Mouse (Mus musculus) limb, embryonic 15.5 days (tissue): Measurements from ENCODE around the gene Sult6b2. TPM values are rescaled to one million over a fixed set of nuclear protein-coding genes. Genes with fewer than 3 reads are reported as not detected.

Source experiments
- ATAC-seq: fragments of 200-750 bp; cut with Nextera tagmentation; 2 replicates; pipeline ENCODE4 v1.8.0; 2017; ENCODE audit warnings: low read depth, moderate TSS enrichment; ENCODE audit not compliant: insufficient number of reproducible peaks, low FRiP score, low TSS enrichment
- H3K27ac ChIP-seq: fragments of 300-500 bp; sonication (generic); 2 replicates; pipeline ENCODE4 v1.5.1; 2015; ENCODE audit warnings: moderate library complexity, mild to moderate bottlenecking, inconsistent platforms
- H3K27me3 ChIP-seq: fragments of 300-500 bp; sonication (generic); 2 replicates; pipeline ENCODE4 v1.6.1; 2015; ENCODE audit warnings: inconsistent platforms
- H3K36me3 ChIP-seq: fragments of 300-500 bp; sonication (generic); 2 replicates; pipeline ENCODE4 v1.6.1; 2015; ENCODE audit warnings: inconsistent platforms
- H3K4me1 ChIP-seq: fragments of 300-500 bp; sonication (generic); 2 replicates; pipeline ENCODE4 v1.6.1; 2015; ENCODE audit warnings: inconsistent platforms
- H3K4me2 ChIP-seq: fragments of 300-500 bp; sonication (generic); 2 replicates; pipeline ENCODE4 v1.6.1; 2015; ENCODE audit warnings: mild to moderate bottlenecking, inconsistent platforms
- H3K4me3 ChIP-seq: fragments of 300-500 bp; sonication (generic); 2 replicates; pipeline ENCODE4 v1.5.1; 2015; ENCODE audit warnings: mild to moderate bottlenecking, inconsistent platforms
- H3K9ac ChIP-seq: fragments of 300-500 bp; sonication (generic); 2 replicates; pipeline ENCODE4 v1.6.1; 2015; ENCODE audit warnings: inconsistent platforms
- H3K9me3 ChIP-seq: fragments of 300-500 bp; sonication (generic); 2 replicates; pipeline ENCODE4 v1.6.1; 2016; ENCODE audit warnings: inconsistent platforms
- WGBS: fragments of 180-500 bp; shearing (Covaris S2); methylation state at CpG from one replicate; pipeline ENCODE4 v1.1.7; 2015; 5-methylcytosine and 5-hydroxymethylcytosine counted together
- polyA plus RNA-seq: library from polyadenylated mRNA; unstranded; fragments of >200 nt; fragmentation: Nextera tagmentation; extraction: Ambion mirVana; gene quantifications from 2 replicates; pipeline ENCODE4 v1.2.1, GENCODE M21; 2015

Sult6b2 gene
- polyA plus RNA-seq, 1 experiment from 2014 or later, result 0.13 TPM

DNA sequence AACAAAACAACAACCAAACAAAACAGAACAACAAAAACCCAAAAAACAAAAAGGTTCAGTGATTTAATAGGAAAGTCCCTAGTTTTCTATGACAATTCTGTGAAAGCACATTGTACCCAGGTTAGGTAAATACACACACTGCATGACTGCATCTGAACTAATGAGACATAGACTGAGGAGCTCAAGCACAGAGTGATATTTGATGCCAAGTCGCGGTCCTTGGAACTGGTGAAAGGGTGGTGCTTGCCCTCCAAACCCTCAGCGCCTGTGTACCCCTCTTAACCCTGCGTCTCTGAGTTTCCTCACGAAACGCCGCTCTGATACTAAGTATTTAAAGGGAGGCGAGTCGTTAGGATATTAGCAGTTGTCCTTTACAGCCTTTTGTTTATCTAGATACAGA lies 37.0 kb downstream of the Sult6b2 start:
- no peaks in the 10 kb centered on the region for H3K4me1 ChIP-seq
- no peaks in the 10 kb centered on the region for H3K27me3 ChIP-seq
- H3K4me2 ChIP-seq, result no peak overlapping the region
- ATAC-seq, result no peak
- no peak overlapping the region for H3K27ac ChIP-seq
- 82% methylated on average over 9 of the region's 9 CpGs for WGBS
- H3K36me3 ChIP-seq, result peaks cover 76% of the 10 kb centered on the region
- no peaks in the 10 kb centered on the region for H3K9me3 ChIP-seq
- H3K9ac ChIP-seq, result no peak overlapping the region
- H3K4me3 ChIP-seq, result no peak overlapping the region

DNA sequence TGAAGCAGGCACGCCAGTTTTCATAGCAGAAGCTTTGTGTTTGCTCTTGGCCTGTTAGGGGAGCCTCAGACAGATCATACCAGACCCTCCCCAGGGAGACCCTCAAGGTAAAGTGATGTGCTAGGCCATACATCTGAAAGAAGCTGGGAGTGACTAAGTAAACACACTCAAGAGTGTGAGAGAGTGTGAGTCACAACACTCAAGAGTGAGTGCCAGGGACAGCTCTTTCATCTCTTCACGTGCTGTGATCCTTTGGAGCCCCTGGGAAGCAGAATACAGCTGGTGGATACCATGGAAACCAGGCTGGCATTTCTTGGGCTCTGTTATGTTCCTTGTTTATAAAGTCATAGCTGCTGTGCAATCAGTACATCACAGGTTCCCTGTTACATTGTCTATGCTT lies 39.4 kb downstream of the Sult6b2 start:
- Histone ChIP-seq H3K27ac (no peak overlapping the region), H3K4me2 (no peak overlapping the region), H3K27me3 (no peaks in the 10 kb centered on the region), H3K4me3 (no peak overlapping the region), H3K36me3 (peaks cover 66% of the 10 kb centered on the region), H3K9ac (no peak overlapping the region), H3K9me3 (no peaks in the 10 kb centered on the region), H3K4me1 (no peaks in the 10 kb centered on the region)
- WGBS, result 75% methylated on average over 2 of the region's 2 CpGs
- ATAC-seq, result no peak

DNA sequence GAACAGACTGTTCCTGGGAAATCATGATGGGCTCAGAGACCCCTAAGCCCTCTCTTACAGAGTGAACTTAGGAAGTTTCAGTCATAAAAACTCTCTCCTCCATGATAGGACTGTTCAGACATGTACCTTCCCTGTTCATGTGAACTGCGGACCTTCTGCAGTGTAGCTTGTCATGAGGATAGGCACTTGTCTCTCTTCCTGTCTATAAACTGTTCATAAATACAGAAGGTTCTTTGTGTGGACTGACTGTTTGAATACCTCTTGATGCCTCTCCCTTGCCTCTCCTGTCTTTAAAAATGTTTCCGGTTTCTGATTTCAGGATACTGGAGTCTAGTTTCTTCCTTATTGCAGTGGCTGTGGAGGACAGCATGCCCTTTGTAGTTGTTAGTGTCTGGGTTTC lies 44.7 kb downstream of the Sult6b2 start:
- ATAC-seq, result no peak
- Histone ChIP-seq H3K36me3 (peaks cover 26% of the 10 kb centered on the region), H3K27ac (no peak overlapping the region), H3K4me2 (no peak overlapping the region), H3K9ac (no peak overlapping the region), H3K4me3 (no peak overlapping the region), H3K9me3 (no peaks in the 10 kb centered on the region), H3K4me1 (peaks cover 13% of the 10 kb centered on the region), H3K27me3 (peaks cover 9% of the 10 kb centered on the region; the same call in 1 of the 2 replicates)
- WGBS, result 76% methylated on average over 2 of the region's 2 CpGs

DNA sequence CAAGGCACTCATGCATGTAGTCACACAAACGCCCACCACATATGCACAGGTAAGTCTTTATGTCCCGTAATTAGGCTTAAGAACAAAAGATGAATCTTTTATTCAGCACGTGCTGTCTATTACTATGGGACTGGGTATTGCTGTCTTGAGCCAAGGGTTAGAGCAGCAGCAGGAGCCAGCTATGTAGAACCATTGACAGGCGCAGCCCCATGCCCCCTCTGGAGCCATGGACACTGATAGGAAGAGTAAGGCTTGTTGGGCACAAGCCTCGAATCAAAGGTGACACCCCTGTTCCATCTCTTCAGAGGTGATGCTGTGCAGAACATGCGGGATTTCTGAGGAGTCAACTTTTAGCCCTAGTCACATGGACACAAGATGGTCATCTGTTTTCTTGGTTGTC lies 45.7 kb downstream of the Sult6b2 start:
- H3K9me3 ChIP-seq, result no peaks in the 10 kb centered on the region
- H3K27ac ChIP-seq, result no peak overlapping the region
- H3K4me2 ChIP-seq, result no peak overlapping the region
- H3K36me3 ChIP-seq, result peaks cover 18% of the 10 kb centered on the region; the same call in 1 of the 2 replicates
- 91% methylated on average over 6 of the region's 6 CpGs for WGBS
- ATAC-seq, result no peak
- H3K4me3 ChIP-seq, result no peak overlapping the region
- peaks cover 14% of the 10 kb centered on the region; the same call in 1 of the 2 replicates for H3K27me3 ChIP-seq
- H3K4me1 ChIP-seq, result peaks cover 13% of the 10 kb centered on the region
- no peak overlapping the region for H3K9ac ChIP-seq

DNA sequence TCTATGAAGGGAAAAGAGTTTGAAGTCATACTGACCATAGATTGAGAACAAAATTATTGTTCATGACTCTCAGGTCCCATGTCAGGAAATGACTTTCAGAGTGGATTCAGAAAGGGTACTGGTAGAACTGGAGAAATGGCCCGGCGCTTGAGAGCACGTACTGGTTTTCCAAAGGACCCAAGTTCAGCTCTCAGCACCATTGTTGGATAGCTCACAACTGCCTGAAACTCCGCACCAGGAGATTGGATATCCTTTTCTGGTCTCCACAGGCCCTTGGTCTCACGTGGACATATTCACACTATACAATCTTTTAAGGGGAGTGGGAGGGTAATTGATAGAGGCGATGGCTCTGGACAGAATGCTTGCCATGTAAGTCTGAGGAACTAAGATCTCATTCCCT lies 46.3 kb downstream of the Sult6b2 start:
- Histone ChIP-seq H3K4me3 (peak overlapping the region; percentile 92), H3K36me3 (peaks cover 18% of the 10 kb centered on the region; the same call in 1 of the 2 replicates), H3K9me3 (no peaks in the 10 kb centered on the region), H3K27ac (no peak overlapping the region), H3K4me1 (peaks cover 13% of the 10 kb centered on the region), H3K27me3 (peaks cover 17% of the 10 kb centered on the region; the same call in 1 of the 2 replicates), H3K9ac (no peak overlapping the region), H3K4me2 (peak overlapping the region; percentile 66; the same call in 1 of the 2 replicates)
- ATAC-seq, result no peak
- 92% methylated on average over 6 of the region's 6 CpGs for WGBS

DNA sequence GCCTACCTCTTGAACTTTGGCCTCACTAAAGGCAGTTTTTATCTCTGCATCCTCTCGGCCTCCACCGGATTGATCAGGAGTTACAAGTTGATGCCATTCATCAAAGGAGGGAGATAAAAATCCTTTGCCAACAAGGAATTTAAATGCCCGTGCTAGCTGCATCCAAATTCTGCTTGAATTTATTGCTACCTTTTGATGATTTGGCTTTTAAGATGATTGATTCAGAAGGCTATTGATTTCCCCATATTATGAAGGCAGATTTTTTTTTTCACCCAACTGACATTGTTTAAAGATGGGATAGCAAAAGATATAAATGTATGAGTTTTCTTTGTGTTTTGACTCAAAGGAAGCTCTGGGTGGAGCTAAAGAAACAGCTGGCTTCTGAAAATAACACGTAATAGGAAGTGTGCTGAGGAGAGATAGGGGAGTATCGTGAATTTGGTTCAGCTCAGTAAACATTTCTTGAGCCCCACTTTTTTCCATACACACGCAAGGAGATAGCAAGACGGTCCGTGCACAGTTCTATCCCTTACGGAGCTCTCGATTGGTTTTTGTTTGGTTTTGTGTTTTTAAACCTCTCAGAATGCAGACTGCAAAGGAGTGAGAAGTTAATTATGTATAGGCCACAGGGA lies 46.9 kb downstream of the Sult6b2 start:
- peak overlapping the region; percentile 69 for H3K9ac ChIP-seq
- peak overlapping the region; percentile 66 for H3K4me2 ChIP-seq
- WGBS, result 41% methylated on average over 10 of the region's 10 CpGs
- peak overlapping the region; percentile 92 for H3K4me3 ChIP-seq
- peaks cover 17% of the 10 kb centered on the region; the same call in 1 of the 2 replicates for H3K27me3 ChIP-seq
- H3K4me1 ChIP-seq, result peaks cover 15% of the 10 kb centered on the region
- peaks cover 18% of the 10 kb centered on the region; the same call in 1 of the 2 replicates for H3K36me3 ChIP-seq
- no peak overlapping the region for H3K27ac ChIP-seq
- ATAC-seq, result no peak
- H3K9me3 ChIP-seq, result no peaks in the 10 kb centered on the region

DNA sequence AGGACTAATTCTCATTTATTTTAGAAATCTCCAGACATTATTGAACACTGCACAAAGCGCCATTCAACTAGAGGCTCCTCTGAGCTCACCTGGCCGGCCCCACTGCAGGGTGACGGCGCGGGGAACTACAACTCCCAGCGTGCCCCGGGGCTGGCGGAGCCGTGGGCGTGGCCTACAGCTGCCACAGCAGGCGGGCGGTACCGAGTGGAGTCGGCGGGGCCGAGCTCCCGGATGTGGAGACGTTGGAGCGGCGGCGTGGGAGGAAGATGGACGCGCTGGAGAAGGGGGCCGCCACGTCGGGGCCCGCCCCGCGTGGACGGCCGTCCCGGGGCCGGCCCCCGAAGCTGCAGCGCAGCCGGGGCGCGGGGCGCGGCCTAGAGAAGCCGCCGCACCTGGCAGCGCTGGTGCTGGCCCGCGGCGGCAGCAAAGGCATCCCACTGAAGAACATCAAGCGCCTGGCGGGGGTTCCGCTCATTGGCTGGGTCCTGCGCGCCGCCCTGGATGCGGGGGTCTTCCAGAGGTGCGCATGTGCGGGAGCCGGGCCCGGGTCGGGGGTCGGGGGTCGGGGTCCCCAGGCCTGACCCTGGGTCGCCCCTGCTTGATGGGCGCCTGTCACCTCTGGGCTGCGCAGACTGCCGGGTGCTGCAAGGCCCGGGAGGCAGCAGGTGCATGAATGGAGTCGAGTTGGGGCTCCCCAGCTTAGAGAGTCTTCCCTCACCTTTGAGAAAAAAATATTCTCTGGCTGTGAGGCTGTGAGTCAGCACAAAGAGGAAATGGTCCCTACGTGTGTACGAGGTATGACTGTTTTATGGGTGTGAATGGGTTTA lies 47.6 kb downstream of the Sult6b2 start, which contains the start of gene Cmas:
TSS of gene Cmas (plus strand) at position 180 of the 827 bp plus-strand sequence.
- Histone ChIP-seq H3K4me3 (peak within 1 kb of the TSS; percentile 92), H3K27me3 (peaks cover 17% of the 10 kb centered on the region; the same call in 1 of the 2 replicates), H3K36me3 (peaks cover 16% of the 10 kb centered on the region; the same call in 1 of the 2 replicates), H3K9me3 (no peaks in the 10 kb centered on the region), H3K4me1 (peaks cover 17% of the 10 kb centered on the region), H3K9ac (peak within 1 kb of the TSS; percentile 69), H3K4me2 (peak within 1 kb of the TSS; percentile 66), H3K27ac (peak within 1 kb of the TSS; percentile 71)
- WGBS, result under 1% methylated on average over 60 of the region's 68 CpGs
- peak; percentile 92 for ATAC-seq

DNA sequence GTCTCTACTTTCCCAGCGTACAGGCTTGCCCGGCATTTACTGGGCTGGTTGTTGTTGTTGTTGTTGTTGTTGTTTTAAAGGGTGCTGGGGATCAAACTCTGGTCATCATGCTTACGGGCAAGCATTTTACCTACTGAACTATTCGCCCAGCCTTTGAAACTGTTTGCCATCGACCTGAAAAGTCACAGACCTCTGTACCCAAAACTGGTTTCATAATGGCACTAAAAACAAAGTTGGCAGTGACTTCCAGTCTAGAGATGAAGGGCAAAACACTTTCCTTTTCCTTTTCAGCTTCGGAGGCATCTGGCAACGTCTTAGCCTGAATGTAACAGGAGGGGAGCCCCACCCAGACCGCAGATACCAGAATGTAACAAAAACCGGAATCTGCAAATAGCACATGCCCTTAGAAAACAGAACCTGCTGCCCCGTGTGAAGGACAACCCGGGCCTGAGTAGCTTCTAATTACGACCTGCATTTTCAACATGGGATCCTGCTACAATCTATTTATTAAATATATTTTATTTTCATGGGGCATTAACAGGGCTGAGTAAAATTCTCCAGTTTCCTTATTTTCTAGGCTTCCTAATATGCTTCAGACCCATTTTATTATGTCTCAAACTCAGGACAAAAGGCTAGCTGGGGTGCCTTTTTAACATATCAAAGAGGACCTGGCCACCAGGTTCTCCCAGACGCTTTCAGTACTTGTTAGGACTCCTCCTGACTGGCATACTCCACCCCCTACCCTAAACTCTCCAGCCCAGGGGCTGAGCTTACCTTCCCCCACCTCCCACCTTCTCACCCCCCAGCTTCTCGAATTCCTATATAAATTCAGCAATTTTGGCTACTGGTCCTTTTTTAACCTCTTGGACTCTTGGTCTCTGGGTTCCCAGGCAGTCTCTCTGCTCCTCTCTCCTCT lies 51.7 kb downstream of the Sult6b2 start:
- Histone ChIP-seq H3K9ac (no peak overlapping the region), H3K9me3 (no peaks in the 10 kb centered on the region), H3K27me3 (peaks cover 17% of the 10 kb centered on the region; the same call in 1 of the 2 replicates), H3K4me3 (no peak overlapping the region), H3K4me1 (peaks cover 9% of the 10 kb centered on the region; the same call in 1 of the 2 replicates), H3K27ac (no peak overlapping the region), H3K36me3 (no peaks in the 10 kb centered on the region), H3K4me2 (no peak overlapping the region)
- 34% methylated on average over 14 of the region's 14 CpGs for WGBS
- ATAC-seq, result no peak

DNA sequence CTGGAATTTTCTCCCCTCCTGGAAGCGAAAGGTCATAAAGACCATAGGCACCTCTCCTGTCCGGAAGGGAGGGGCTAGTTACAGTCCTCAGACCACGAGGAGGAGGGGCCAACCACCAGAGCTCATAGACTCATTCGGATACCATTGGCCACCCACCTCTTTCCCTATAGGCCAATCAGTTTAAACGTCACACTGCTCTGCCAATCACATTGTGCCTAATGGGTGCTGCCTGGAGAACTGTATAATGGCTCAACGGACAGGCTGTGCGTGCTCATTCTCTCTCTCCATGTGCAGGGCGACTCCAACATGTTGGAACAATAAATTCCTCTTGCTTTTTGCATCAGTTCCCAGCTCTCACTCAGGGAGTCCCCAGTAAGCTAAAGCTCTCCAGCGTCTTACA lies 52.9 kb downstream of the Sult6b2 start:
- no peaks in the 10 kb centered on the region for H3K9me3 ChIP-seq
- no peak for ATAC-seq
- 47% methylated on average over 9 of the region's 9 CpGs for WGBS
- no peak overlapping the region for H3K27ac ChIP-seq
- peaks cover 17% of the 10 kb centered on the region; the same call in 1 of the 2 replicates for H3K27me3 ChIP-seq
- H3K36me3 ChIP-seq, result no peaks in the 10 kb centered on the region
- H3K9ac ChIP-seq, result no peak overlapping the region
- H3K4me1 ChIP-seq, result 0 out of 2 replicates have a peak, but pooled peaks cover 4% of the 10 kb centered on the region
- no peak overlapping the region for H3K4me2 ChIP-seq
- H3K4me3 ChIP-seq, result no peak overlapping the region

DNA sequence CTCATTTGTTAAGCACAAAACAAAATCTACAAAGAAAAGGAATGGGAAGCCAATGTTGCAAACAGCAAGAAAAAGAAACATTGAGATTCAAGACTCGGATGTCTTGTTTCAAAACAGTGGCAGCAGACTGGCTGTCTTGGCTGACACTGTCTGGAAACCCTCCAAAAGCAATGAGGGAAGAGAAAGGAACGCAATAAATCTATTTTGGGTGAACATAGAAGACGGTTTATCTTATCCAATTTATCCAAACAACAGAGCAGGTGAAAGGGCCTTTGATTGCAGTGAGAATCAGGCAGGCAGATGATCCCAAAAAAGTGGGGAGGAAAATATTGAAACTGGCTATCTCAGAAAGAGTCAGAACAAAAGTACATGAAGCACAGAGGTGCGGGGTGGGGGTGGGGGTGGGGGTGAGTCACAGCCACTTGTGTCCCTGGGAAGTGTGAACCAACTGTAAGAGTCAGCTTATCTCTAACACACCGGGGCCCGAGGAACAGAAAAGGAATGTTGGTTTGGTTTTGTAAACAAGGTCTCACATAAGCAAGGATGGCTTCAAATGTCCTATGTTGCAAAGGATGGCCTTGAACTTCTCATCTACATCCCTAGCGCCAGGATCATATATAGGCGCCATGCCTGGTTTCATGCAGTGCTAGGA lies 56.1 kb downstream of the Sult6b2 start:
- Histone ChIP-seq H3K27me3 (no peaks in the 10 kb centered on the region), H3K9me3 (no peaks in the 10 kb centered on the region), H3K9ac (no peak overlapping the region), H3K4me1 (0 out of 2 replicates have a peak, but pooled peaks cover 4% of the 10 kb centered on the region), H3K4me2 (no peak overlapping the region), H3K36me3 (no peaks in the 10 kb centered on the region), H3K27ac (peak overlapping the region; percentile 54), H3K4me3 (no peak overlapping the region)
- no peak for ATAC-seq
- 60% methylated on average over 8 of the region's 8 CpGs for WGBS

DNA sequence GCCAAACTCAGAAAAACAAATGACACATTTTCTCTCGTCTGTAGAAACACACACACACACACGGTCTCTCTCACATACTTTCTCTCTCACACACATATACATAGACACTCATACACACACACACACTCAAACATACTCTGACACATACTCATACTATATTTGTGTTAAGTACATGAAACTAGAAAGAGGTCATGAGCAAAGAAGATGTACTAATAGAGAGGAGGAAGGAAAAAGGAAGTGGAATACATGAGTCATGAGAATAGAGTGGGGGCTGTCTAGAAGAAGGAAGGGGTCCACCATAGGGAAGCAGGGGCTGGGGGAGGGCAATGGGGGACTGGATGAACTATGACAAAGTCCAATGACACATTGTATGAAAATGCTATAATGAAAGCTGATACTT lies 57.1 kb downstream of the Sult6b2 start:
- H3K4me2 ChIP-seq, result no peak overlapping the region
- H3K27me3 ChIP-seq, result no peaks in the 10 kb centered on the region
- H3K4me1 ChIP-seq, result no peaks in the 10 kb centered on the region
- no peak overlapping the region for H3K27ac ChIP-seq
- H3K9me3 ChIP-seq, result no peaks in the 10 kb centered on the region
- no peak for ATAC-seq
- H3K36me3 ChIP-seq, result no peaks in the 10 kb centered on the region
- H3K9ac ChIP-seq, result no peak overlapping the region
- no peak overlapping the region for H3K4me3 ChIP-seq
- WGBS, result 72% methylated on average over 2 of the region's 2 CpGs
